Mouse (Mus musculus): ENCODE data around the gene Ndufv2.

Gene Ndufv2

DNA sequence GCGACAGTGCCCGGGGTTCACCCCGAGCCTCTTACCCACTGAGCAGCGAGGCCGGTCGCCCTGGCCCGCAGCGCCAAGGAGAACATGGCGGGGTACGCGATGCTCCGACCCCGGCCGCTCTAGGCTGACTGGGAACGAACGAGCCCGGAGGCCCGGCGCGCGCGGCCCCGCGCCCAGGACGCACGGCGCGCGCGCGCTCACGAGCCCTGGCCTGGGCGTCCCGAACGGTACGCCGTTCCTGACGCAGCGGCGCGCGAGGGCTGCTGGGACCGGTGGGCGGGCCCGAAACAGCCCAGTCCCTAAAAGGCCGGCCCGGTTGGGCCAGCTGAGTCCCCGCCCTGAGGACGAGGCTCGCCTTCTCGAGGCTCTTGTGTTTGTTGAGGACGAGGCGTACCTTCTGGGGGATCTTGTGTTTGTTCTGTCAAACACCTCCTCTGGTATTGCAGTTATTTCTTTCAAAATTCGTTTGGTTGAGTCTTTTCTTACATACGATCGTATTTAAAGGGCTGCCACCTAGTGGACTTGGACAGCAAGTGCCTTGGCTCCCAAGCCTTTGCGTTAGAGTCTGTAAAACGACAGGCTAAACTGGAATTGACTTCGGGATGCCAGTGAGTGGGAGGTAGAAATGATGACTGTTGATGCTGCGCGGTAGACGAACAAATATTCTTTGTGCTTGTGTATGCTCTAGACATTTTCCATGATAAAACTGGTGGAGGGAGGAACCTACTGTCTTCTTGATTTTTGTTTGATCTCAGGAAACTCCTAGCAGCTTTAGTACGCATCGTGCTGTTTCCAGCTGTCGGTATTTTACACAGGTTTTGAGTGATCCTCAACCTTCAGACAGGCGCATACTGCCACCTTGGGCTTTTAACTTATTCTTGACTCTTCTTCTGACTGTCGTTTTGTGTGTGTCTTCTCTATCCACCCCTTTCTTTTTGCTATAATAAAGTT, at the start of gene Ndufv2:
Gene Ndufv2, minus strand, starts transcription at position 180 of the 951 bp plus-strand sequence.
- peak; percentile 89 to 92 for DNase-seq (ENCODE audit: low spot score in 2 of 2)

DNA sequence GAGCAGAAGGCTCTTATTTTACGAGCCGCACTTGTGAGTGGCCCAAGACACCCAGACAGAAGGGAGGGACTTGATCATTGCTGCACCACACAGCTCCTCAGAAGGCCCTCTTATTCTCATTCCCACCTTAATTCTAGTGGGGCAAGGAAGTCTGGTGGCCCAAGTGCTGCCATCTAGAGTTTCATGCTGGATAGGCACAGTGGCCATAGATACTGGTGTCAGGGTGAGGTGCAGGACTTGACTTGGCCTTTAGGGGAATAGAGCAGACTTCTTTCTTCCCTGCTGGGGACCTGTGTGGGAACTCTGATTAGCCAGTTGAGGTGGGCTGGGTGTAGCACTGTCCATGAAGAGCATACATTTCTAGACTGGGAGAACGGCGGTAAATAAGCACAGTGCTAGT, 29.9 kb upstream of the Ndufv2 start:
- no peak for DNase-seq (ENCODE audit: low spot score in 2 of 2)

DNA sequence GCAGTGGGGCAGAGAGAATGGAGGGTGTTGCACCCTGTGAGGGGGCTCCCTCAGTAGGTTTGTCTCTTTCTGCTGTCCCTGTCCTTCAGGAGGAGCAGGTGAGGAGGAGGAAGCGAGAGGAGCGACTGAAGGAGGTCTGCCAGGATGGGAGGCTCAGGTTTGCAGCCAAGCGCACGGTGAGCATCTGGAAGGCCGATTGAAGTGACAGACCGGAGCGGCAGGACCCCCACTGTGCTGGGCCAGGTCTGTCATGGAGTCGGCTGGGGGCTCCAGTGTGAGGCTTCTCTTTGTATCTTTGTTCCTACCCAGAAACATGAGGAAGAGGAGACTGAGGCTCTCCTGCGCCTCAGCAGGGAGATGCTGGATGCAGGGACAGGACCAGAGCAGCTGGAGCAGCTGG, 29.0 kb upstream of the Ndufv2 start:
- DNase-seq (ENCODE audit: low spot score in 2 of 2), result no peak

DNA sequence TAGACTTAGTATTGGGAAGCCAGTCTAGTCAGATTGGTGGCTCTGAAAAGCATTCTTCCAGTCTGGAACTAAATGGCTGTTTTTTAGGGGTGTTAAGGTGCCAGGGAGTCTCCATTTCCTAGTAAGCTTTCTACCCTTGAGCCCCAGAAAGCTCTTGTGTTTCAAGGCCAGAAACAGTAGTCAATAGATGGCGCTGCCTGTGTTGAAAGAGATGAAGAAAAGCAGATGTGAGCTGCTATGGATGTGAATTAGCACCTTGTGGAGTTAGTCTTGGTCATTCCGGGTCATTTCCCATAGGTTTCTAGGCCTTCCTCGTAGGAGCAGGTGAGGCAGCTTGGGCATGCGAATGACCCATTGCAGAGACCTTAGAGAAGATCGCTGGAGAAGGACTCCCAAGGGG, 23.9 kb upstream of the Ndufv2 start:
- DNase-seq (ENCODE audit: low spot score in 2 of 2), result no peak

DNA sequence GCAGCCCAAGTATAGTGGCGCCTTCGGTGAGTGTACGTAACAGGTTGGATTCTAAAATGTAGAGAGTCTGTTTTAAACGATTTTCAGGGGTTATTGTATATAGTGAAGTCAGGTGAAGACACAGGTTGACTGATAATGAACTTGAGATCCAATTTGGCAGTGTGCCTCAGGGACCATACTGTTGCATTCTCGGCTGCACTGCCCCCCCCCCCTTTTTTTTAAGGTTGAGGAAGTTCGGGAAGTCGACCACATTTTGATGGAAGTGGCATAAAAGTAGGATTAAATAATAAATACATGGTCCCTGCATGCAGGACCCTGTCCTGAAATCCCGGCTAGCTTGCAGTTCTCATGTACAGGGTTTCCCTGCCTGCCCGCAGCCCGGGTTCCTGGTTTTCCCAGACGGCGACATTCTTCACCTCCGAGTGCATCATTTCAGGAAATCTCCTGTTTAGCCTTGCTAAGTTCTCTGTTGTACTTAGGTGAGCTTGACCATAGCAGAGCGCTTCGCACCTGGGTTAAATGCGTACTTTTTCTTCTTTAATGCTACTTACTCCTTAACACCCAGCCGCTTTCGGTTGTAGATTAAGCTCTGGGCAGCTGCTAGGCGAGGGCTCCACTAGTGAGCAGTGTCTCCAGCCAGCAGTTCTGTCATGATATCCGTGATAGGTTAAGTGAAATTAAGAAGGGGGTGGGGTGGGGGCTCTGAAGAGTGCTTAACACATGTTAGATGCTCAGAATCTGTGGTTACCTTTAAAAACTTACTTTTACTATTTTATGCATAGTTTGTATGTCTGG, 22.7 kb upstream of the Ndufv2 start:
- no peak for DNase-seq (ENCODE audit: low spot score in 2 of 2)

DNA sequence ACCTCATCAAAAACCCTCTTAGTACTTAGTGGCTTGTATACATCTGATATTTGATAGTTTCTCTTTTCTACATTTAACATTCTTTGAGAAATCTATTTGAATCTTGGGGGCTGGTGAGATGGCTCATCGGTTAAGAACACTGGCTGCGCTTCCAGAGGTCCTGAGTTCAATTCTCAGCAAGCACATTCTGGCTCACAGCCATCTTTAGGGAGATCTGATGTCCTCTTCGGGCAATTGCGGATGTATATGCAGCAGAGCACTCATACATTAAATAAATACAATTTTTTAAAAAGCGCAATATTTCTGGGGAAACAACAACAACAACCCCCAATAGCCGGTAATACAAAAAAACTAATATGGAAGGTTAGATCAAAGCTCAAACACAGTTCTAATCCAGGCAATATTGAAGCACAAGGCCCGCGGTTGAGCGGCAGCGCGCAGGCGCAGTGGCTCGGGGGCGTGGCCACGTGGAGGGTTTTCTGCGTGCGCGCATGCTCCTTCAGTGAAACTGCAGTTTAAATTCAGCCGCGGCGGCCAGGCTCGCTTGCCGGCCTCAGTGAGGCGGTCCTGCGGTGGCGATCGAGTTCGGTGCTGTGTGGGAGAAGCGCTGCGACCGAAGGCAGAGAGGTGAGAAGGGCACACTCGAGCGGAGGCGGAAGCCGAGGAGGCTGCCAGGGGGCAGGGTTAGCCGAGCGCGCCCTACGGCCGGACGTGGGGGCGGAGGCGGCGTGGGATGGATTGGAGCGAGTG, 21.9 kb upstream of the Ndufv2 start, which contains the start of gene Ddx11:
Gene Ddx11, plus strand, starts transcription at position 455 of the 750 bp plus-strand sequence.
- peak; percentile 89 to 94 for DNase-seq (ENCODE audit: low spot score in 2 of 2)

DNA sequence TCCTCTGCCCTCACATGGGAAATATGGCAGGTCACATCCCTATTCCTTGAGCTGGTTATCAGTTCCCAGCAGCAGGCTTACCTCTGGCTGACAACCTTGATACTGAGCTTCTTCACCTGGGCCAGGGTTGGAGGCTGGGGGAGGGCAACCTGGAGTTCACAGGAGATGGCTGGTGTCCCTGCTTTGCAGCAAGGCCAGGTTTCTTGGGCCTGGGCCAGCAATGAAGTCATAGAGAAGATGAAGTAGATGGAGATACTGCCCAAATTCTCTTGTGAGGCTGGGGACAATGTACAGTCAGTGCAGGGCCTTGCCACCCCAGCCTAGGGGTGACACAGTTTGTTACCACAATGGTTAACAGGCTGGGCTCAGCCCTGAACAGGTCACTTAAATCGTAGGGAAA, 19.3 kb upstream of the Ndufv2 start:
- no peak for DNase-seq (ENCODE audit: low spot score in 2 of 2)

DNA sequence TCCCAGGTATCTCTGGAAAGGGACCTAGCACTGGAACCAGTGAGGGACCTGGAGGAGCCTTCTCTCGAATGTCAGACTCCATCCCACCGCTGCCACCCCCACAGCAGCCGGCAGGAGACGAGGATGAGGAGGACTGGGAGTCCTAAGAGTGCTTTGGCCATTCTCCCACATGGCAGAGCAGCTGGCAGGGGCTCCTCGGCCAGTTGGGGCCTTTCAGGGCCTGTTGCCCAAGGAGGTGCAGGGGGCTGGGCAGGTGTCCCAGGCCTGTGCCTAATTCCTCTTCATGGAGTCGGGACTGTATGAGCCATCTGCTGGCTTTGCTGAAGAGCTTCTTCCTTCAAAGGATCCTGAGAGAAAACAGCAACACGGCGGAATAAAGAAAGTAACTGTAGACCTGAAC, 17.6 kb upstream of the Ndufv2 start:
- no peak for DNase-seq (ENCODE audit: low spot score in 2 of 2)

DNA sequence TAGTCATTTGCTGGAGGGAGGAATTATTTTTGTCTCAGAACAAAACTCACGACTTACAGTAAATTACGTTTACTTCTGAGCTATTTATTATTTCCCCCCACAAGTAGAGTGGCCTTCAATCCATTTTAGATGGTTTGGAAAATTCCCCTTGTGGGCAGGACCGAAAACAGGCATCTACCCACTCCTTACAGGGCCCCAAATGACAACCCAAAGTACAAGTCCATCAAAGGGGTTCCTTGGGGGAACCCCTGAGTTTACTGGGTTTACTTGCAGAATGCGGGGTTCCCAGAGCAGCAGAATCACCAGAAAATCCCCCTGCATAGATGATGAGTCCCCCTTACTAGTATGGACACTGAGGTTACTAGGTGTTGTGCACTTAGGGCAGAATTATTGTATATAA, 10.8 kb upstream of the Ndufv2 start:
- DNase-seq (ENCODE audit: low spot score in 2 of 2), result no peak

DNA sequence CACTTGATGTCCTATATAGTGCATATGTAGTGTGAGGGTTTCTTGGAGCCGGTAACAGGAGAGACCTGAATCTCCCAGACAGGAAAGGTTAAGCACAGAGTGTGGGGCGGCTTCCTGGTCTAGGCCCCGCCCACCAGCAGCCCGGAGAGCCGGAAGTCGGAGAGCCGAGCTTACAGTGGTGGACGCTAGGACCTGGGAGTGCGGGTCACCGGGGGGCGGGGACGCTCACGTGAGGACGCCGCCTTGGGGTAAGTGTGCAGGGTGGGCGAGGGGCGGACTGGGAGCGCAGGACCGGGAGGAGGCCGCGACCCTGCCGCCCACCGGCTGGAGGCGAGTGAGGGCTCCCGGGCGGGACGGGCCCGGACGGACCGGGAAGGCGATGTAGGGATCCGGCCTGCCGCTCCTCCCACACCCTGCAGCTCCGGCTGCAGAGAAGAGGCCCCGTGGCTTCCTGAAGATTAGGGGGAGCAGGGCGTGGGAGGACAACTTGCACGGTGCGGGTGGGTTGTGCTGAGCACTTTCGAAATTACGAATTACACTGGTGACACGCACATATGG, 10.1 kb upstream of the Ndufv2 start, which contains the start of gene Washc1:
Gene Washc1, plus strand, starts transcription at position 144 of the 558 bp plus-strand sequence.
- peak; percentile 86 to 90 for DNase-seq (ENCODE audit: low spot score in 2 of 2)

DNA sequence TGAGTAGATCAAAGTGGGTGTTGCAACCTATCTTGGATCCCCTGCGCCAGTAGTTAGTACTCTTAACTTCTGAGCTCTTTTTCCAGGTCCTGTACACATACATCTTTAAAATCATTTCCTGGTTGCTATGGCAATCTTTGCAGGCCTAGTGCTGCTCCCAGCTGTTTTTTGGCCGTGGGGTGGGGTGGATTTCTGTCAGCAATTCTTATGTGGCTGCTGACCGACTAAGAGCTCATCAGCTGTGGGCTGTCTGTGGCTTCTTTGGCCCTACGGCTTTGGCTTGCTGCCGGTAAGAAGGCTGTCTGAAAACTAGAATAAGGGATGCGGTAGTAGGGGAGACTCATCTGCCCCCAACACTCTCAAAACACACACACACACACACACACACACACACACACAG, 9.4 kb upstream of the Ndufv2 start:
- peak in 1 of 2 experiments; percentile 60 for DNase-seq (ENCODE audit: low spot score in 2 of 2)

DNA sequence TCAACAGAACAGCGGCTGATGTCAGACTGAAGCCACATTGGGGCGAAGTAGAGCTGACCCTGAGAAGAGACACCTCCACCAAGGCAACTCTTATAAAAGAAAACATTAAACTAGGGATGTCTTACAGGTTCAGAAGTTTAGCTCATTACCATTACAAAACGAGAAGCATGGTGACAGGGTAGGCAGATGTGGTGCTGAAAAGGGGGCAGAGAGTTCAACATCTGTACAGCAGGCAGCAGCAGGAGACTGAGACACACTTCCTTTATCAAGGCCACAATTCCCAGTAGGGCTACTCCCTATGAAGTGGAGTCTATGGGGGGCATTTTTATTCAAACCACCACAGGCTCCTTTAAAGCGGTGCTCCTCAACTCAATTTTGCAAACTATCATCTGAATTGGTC, 6.8 kb upstream of the Ndufv2 start:
- no peak for DNase-seq (ENCODE audit: low spot score in 2 of 2)

DNA sequence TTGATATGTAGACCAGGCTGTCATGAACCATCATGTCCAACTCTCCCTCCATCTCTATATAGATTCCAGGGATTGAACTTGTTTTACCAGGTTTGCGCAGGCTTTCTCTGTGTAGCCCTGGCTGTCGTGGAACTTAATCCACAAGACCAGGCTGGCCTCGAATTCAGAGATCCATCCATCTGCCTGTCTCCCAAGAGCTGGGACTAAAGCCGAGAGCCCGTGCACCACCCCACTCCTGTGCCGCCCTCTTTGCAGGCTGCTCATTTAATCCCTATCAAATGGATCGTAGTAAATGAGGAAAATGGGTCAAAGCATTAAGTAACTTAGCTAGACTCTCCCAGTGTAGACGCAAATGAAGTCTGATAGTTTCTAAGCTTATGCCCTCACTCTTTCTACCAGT, 6.1 kb upstream of the Ndufv2 start:
- no peak for DNase-seq (ENCODE audit: low spot score in 2 of 2)

DNA sequence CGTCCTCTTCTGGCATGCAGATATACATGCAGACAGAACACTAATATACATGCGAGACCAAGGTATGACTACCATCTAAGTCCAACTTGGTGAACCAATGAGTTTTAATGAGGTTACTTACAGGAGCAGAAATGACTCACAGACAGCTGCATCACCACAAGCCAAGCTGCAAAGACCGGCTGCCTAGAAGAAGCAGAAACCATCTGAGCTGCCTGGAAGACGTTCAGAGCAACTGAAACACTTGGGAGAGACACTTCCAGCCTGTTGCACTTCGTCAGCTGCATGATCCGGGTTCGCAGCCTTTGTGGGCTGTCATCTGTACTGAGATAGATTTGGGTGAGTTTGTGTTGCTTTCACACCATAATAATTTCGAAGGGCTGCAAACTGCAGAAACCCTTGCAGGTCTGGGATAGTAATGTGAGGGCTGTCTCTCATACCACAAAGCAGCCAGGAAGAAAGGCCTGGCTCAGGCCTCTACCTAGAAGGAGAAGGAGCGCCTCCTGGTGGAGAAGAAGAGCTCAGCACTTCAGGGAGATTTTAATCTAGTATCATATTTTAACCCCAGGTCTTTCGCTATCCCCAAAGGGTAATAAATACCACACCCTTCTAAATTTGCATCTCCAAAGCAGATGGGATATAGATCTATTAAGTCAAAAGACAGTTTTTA, 5.4 kb upstream of the Ndufv2 start:
- no peak for DNase-seq (ENCODE audit: low spot score in 2 of 2)

DNA sequence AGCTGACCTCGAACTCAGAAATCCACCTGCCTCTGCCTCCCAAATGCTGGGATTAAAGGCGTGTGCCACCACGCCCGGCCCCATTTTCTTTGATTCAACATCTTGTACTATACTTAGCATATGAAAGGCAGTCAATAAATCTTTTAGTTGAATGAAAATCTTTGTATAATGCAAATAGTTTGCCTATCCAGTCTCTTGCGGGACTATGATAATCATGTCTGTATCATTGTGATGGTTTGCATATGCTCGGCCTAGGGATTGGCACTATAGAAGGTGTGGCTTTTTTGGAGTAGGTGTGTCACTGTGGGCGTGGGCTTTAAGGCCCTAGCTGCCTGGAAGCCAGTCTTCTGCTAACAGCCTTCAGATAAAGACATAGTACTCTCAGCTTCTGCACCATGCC, 2.7 kb upstream of the Ndufv2 start:
- DNase-seq (ENCODE audit: low spot score in 2 of 2), result no peak

DNA sequence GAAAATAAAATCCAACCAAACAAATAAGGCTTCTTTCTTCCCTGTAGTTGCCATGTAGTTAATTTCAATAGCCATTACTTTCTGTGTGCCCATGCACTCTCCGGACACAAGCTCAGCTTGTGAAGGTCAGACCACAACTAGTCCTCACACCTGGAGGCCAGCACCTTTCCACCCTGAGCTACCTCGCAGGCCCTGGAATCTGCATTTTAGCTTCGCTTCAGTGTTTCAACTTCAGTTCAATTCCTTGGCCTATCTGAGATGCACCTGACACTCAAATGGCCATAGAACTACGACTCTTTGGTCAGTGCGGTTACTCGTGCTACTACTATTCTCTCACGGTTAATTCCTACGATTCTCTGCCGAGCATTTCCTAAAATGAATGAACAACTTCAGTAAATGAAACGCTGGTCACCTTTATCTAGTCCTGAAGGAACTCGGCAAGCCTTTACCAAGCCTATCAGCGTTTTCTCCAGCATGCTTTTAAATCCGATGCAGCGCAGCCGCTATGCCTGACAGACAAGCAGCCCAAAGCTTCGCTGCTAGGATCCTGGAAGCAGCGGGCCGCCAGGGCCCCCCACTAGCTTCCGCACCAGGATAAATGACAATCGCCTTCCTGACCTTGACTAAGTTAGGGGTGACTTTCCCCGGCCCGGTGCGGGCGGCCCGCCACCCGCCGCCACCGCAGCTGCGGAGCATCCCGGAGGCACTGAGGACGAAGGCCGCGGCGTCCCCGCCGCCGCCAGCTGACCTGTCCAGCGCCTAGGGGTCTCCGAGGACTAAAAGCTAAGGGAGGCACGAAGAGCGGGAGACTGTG, 586 bp downstream of the Ndufv2 start:
- no peak for DNase-seq (ENCODE audit: low spot score in 2 of 2)

DNA sequence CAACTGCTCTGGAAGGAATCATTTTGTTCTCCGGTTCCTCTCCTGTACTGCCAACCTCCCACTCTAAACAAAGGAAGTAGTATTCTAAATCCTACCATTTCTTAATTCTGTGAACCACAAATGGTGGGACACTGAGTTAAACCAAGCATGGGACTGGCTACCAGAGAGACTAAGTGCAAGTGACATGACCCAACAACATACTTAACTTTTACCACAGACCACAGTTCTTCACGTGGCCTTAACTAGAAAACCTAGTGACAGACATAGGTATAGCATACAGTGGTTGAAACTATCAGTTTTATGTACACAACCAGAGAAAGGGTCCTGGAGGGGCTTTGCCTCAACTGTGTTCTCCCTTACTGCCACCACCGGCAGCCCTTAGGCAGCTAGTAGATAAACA, 8.7 kb downstream of the Ndufv2 start:
- no peak for DNase-seq (ENCODE audit: low spot score in 2 of 2)

DNA sequence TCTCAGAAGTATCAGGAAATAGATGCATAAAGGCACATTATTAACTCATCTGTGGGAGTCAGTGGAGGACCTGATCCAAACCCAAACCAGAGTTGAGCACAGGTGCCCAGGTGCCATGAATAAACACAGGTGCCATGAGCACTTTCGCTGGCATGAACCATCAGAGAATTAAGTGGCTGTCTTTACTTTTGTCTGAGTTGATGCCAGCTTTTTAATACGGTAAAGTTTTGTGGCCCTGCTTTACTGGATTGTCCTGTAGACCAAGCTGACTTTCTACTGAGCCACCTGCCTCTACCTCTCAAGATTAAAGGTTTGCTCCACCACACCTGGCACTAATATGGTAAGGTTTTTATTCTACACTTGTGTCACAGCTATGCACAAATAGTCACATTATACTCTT, 9.3 kb downstream of the Ndufv2 start:
- DNase-seq (ENCODE audit: low spot score in 2 of 2), result no peak

DNA sequence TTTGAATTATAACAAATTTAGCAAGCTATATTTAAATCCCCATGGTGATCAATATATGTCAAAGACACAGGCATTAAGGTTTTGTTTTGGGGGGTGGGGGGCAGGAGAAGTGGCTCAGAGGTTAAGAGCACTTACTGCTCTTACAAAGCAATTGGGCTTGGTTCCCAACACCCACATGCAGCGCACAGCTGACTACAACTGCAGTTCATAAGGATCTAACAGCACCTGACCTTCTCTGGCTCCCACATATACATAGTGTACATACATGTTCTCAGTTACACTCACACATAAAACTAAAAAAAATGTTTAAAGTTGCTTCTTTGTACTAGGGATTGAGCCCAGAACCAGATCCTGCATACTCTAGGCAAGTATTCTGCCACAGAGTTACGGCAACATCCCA, 10.0 kb downstream of the Ndufv2 start:
- no peak for DNase-seq (ENCODE audit: low spot score in 2 of 2)

DNA sequence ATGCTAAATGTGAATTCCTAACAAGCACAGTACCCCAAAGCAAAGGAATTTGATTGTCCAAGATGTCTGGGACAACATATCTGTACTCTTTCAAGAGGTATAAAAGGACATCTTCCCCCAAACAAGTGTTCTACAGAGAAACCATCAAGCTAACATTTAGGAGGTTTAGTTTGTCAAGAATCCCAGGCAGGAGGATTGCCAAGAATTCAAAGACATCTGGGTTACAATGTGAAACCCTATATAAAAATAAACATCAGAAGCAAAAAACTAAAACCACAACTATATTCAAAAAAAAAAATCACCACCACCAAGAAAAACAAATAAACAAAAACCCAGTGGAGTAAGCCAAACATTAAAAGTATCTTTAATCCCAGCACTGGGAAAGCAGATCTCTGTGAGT, 11.1 kb downstream of the Ndufv2 start:
- DNase-seq (ENCODE audit: low spot score in 2 of 2), result no peak
